Mouse (Mus musculus) brain, embryonic 14.5 days (tissue): Measurements from ENCODE around the gene Ldhc.

Source experiments
- CTCF ChIP-seq: fragments of 200-500 bp; IDR thresholded peaks from 2 replicates; pipeline ENCODE4 v1.5.1; 2012; ENCODE audit warnings: inconsistent platforms, mild to moderate bottlenecking, moderate library complexity, borderline replicate concordance; ENCODE audit not compliant: insufficient read depth, insufficient read length; ENCODE audit errors: extremely low read depth
- POLR2A ChIP-seq: fragments of 200-500 bp; IDR thresholded peaks from 2 replicates; pipeline ENCODE4 v1.6.1; 2012; ENCODE audit warnings: mild to moderate bottlenecking, inconsistent platforms, borderline replicate concordance; ENCODE audit not compliant: poor library complexity, insufficient read depth, insufficient read length, severe bottlenecking; ENCODE audit errors: extremely low read depth

DNA sequence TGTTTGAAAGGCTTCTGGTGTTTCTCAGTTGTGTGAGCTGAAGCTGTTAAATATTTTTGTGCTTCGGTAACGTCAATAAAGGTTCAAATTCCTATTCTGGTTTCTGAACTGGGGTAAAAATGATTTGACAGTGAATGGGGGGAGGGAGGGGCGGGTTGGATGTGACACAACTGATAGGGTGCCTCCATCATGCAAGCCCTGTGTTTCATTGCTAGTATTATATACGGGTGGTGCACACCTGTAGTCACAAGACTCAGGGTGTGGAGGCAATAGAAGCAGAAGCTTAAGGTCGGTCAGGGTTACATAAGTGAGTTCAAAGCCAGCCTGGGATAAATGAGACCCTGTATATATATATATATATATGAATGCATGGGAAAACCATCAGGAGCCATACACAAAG lies 21.1 kb upstream of the Ldhc start:
- TF ChIP-seq CTCF (no peak), POLR2A (no peak)
